Mouse (Mus musculus): ENCODE results near the gene Iqcf3. TPM values are rescaled to one million over a fixed set of nuclear protein-coding genes. Genes with fewer than 3 reads are reported as not detected.

Gene Iqcf3
- total and polyA plus RNA-seq, 2 experiments from 2014 or later, result not detected

GRCm38 (mm10) chr9:106592158-106592557 lies 30.7 kb upstream of the Iqcf3 start:
- DNase-seq (ENCODE audit: low spot score), result no peak
- H3K4me3 ChIP-seq (ENCODE audit: low read depth, low read length), result no peak overlapping the region
- H3K27ac ChIP-seq (ENCODE audit: low read depth, low read length), result no peak overlapping the region
- TF ChIP-seq CTCF (IDR thresholded peaks at IDR 0.05), result no peak
- H3K4me2 ChIP-seq (ENCODE audit: low read depth, low read length, poor library complexity, severe bottlenecking), result no peak overlapping the region
- WGBS, result 93% methylated on average over 5 of the region's 5 CpGs
- H3K27me3 ChIP-seq (ENCODE audit: insufficient read depth, low read length), result no peaks in the 10 kb centered on the region
- no peaks in the 10 kb centered on the region for H3K9me3 ChIP-seq (ENCODE audit: low read length)
- no peaks in the 10 kb centered on the region for H3K4me1 ChIP-seq (ENCODE audit: insufficient read depth, low read length)
- no peak overlapping the region for H3K9ac ChIP-seq (replicated peaks; ENCODE audit: low read length, poor library complexity, severe bottlenecking)
- no peaks in the 10 kb centered on the region for H3K36me3 ChIP-seq (ENCODE audit: insufficient read depth, low read length)
- ATAC-seq (ENCODE audit: low FRiP score), result no peak

DNA sequence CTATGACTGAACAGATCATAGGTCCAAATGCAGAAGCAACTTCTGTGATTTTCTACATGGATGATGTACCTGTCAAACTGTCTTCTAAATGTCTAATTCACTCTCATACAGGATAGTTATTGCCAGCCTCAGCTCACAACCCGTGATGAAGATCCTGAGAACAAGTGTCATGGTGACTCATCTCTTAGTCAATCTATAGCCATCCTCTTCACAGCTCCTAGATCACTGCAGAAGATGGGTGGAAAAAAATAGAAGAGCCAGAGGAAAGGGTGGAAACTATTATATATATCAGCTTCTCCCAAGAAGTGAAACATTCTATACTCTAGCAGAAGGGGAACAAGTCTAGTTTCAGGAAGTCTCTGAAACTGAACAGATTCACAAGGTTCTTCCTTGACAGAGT lies 21.1 kb upstream of the Iqcf3 start:
- H3K36me3 ChIP-seq (ENCODE audit: insufficient read depth, low read length), result no peaks in the 10 kb centered on the region
- WGBS, result 70% methylated on average over 1 of the region's 1 CpGs
- no peaks in the 10 kb centered on the region for H3K27me3 ChIP-seq (ENCODE audit: insufficient read depth, low read length)
- 0 out of 2 replicates have a peak, but pooled peaks cover 5% of the 10 kb centered on the region for H3K9me3 ChIP-seq (ENCODE audit: low read length)
- no peak overlapping the region for H3K27ac ChIP-seq (ENCODE audit: low read depth, low read length)
- TF ChIP-seq CTCF (IDR thresholded peaks at IDR 0.05), result no peak
- no peak overlapping the region for H3K4me2 ChIP-seq (ENCODE audit: low read depth, low read length, poor library complexity, severe bottlenecking)
- DNase-seq (ENCODE audit: low spot score) (no peak), ATAC-seq (ENCODE audit: low FRiP score) (no peak)
- H3K4me1 ChIP-seq (ENCODE audit: insufficient read depth, low read length), result no peaks in the 10 kb centered on the region
- no peak overlapping the region for H3K4me3 ChIP-seq (ENCODE audit: low read depth, low read length)
- H3K9ac ChIP-seq (replicated peaks; ENCODE audit: low read length, poor library complexity, severe bottlenecking), result no peak overlapping the region

DNA sequence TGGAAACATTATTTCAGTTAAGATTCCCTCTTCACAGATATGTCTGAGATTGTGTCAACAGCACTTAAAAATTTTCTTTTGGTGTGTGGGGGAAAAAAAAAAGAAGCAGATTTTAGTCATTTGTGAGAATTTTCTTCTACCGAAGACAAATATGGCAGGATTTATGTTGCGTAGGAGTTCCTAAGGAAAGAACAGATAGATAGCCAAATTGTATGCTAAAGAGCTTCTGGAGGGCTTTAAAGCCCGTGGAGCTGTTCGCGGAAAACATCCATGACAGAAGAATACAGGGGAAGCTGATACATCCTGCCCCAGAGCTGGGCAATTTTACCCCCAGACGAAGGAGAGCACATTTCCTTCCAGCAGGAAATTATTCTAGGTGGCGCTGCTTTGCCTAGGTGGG lies 18.6 kb upstream of the Iqcf3 start:
- no peak for TF ChIP-seq CTCF (IDR thresholded peaks at IDR 0.05)
- no peak overlapping the region for H3K4me2 ChIP-seq (ENCODE audit: low read depth, low read length, poor library complexity, severe bottlenecking)
- no peaks in the 10 kb centered on the region for H3K4me1 ChIP-seq (ENCODE audit: insufficient read depth, low read length)
- no peaks in the 10 kb centered on the region for H3K36me3 ChIP-seq (ENCODE audit: insufficient read depth, low read length)
- H3K9me3 ChIP-seq (ENCODE audit: low read length), result 0 out of 2 replicates have a peak, but pooled peaks cover 5% of the 10 kb centered on the region
- no peaks in the 10 kb centered on the region for H3K27me3 ChIP-seq (ENCODE audit: insufficient read depth, low read length)
- H3K4me3 ChIP-seq (ENCODE audit: low read depth, low read length), result no peak overlapping the region
- DNase-seq (ENCODE audit: low spot score) (no peak), ATAC-seq (ENCODE audit: low FRiP score) (no peak)
- H3K9ac ChIP-seq (replicated peaks; ENCODE audit: low read length, poor library complexity, severe bottlenecking), result no peak overlapping the region
- WGBS, result 89% methylated on average over 7 of the region's 7 CpGs
- H3K27ac ChIP-seq (ENCODE audit: low read depth, low read length), result no peak overlapping the region

GRCm38 (mm10) chr9:106576112-106576511 lies 14.7 kb upstream of the Iqcf3 start:
- no peak for TF ChIP-seq CTCF (IDR thresholded peaks at IDR 0.05)

DNA sequence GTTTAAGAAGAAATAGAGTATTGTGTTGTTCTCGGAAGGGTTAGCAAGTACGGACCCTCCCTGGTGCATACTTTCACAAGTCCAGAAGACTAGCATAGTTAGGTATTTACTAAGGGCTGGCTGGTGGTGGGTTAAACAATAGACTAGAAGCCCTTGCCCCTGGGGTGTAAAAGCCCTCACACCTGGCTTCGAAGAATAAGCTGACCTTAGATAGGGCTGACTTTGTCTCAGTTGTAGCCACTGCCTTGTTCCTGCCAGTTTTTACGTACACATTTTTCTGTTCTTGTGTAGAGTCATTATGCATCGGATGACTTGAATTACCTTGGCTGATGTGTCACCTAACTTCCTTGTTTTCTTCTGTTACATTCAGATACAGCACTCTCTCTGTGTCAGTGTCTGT lies 11.9 kb upstream of the Iqcf3 start:
- Histone ChIP-seq H3K27ac (ENCODE audit: low read depth, low read length) (no peak overlapping the region), H3K9ac (replicated peaks; ENCODE audit: low read length, poor library complexity, severe bottlenecking) (no peak overlapping the region), H3K4me1 (ENCODE audit: insufficient read depth, low read length) (no peaks in the 10 kb centered on the region), H3K9me3 (ENCODE audit: low read length) (no peaks in the 10 kb centered on the region), H3K4me2 (ENCODE audit: low read depth, low read length, poor library complexity, severe bottlenecking) (no peak overlapping the region), H3K36me3 (ENCODE audit: insufficient read depth, low read length) (no peaks in the 10 kb centered on the region), H3K4me3 (ENCODE audit: low read depth, low read length) (no peak overlapping the region), H3K27me3 (ENCODE audit: insufficient read depth, low read length) (no peaks in the 10 kb centered on the region)
- ATAC-seq (ENCODE audit: low FRiP score) (no peak), DNase-seq (ENCODE audit: low spot score) (no peak)
- TF ChIP-seq CTCF (IDR thresholded peaks at IDR 0.05), result no peak
- 87% methylated on average over 5 of the region's 5 CpGs for WGBS

More at GRCm38 (mm10) chr9:106576112-106576511, 14.7 kb upstream of the Iqcf3 start:
- Histone ChIP-seq H3K4me1 (ENCODE audit: insufficient read depth, low read length) (no peaks in the 10 kb centered on the region), H3K36me3 (ENCODE audit: insufficient read depth, low read length) (no peaks in the 10 kb centered on the region), H3K9ac (replicated peaks; ENCODE audit: low read length, poor library complexity, severe bottlenecking) (no peak overlapping the region), H3K4me3 (ENCODE audit: low read depth, low read length) (no peak overlapping the region), H3K4me2 (ENCODE audit: low read depth, low read length, poor library complexity, severe bottlenecking) (no peak overlapping the region), H3K27me3 (ENCODE audit: insufficient read depth, low read length) (no peaks in the 10 kb centered on the region), H3K27ac (ENCODE audit: low read depth, low read length) (no peak overlapping the region), H3K9me3 (ENCODE audit: low read length) (0 out of 2 replicates have a peak, but pooled peaks cover 5% of the 10 kb centered on the region)
- 94% methylated on average over 2 of the region's 2 CpGs for WGBS
- no peak for DNase-seq (ENCODE audit: low spot score)
- ATAC-seq (ENCODE audit: low FRiP score), result no peak

GRCm38 (mm10) chr9:106572186-106572585 lies 10.8 kb upstream of the Iqcf3 start:
- Histone ChIP-seq H3K4me3 (ENCODE audit: low read depth, low read length) (no peak overlapping the region), H3K36me3 (ENCODE audit: insufficient read depth, low read length) (no peaks in the 10 kb centered on the region), H3K4me2 (ENCODE audit: low read depth, low read length, poor library complexity, severe bottlenecking) (no peak overlapping the region), H3K27ac (ENCODE audit: low read depth, low read length) (no peak overlapping the region), H3K9me3 (ENCODE audit: low read length) (no peaks in the 10 kb centered on the region), H3K4me1 (ENCODE audit: insufficient read depth, low read length) (no peaks in the 10 kb centered on the region), H3K27me3 (ENCODE audit: insufficient read depth, low read length) (no peaks in the 10 kb centered on the region), H3K9ac (replicated peaks; ENCODE audit: low read length, poor library complexity, severe bottlenecking) (no peak overlapping the region)
- TF ChIP-seq CTCF (IDR thresholded peaks at IDR 0.05), result no peak
- DNase-seq (ENCODE audit: low spot score), result no peak
- 88% methylated on average over 2 of the region's 2 CpGs for WGBS
- no peak for ATAC-seq (ENCODE audit: low FRiP score)
